Mouse (Mus musculus): ENCODE measurements around the gene Rtl1. TPM values are rescaled to one million over a fixed set of nuclear protein-coding genes. Genes with fewer than 3 reads are reported as not detected.

Gene Rtl1
- total RNA-seq, 2 experiments from 2014 or later: 3.0 to 14.0 TPM

- DNase-seq: no peak
Observed at GRCm38 (mm10) chr12:109582185-109582584, 17.9 kb downstream of the Rtl1 start.

- no peak for DNase-seq
Observed at GRCm38 (mm10) chr12:109572259-109572658, 27.9 kb downstream of the Rtl1 start.

- DNase-seq: no peak
Observed at GRCm38 (mm10) chr12:109560111-109560695, 39.9 kb downstream of the Rtl1 start.

- DNase-seq: no peak
Observed at GRCm38 (mm10) chr12:109558891-109559487, 41.1 kb downstream of the Rtl1 start.

- no peak for DNase-seq
Observed at GRCm38 (mm10) chr12:109558226-109558824, 41.8 kb downstream of the Rtl1 start.

GRCm38 (mm10) chr12:109555837-109556409, 44.2 kb downstream of the Rtl1 start:
- DNase-seq: no peak

GRCm38 (mm10) chr12:109553568-109553967, 46.6 kb downstream of the Rtl1 start:
- DNase-seq: no peak

GRCm38 (mm10) chr12:109552754-109553525, 47.2 kb downstream of the Rtl1 start:
- DNase-seq: no peak

GRCm38 (mm10) chr12:109551771-109552170, 48.4 kb downstream of the Rtl1 start:
- no peak for DNase-seq

- DNase-seq: no peak
Observed at GRCm38 (mm10) chr12:109547085-109547484, 53.0 kb downstream of the Rtl1 start.

- peak; percentile 50 for DNase-seq
Observed at GRCm38 (mm10) chr12:109545875-109546732, 54.0 kb downstream of the Rtl1 start.

GRCm38 (mm10) chr12:109543281-109543923, 56.7 kb downstream of the Rtl1 start:
- no peak for DNase-seq

GRCm38 (mm10) chr12:109542635-109543249, 57.4 kb downstream of the Rtl1 start:
- peak; percentile 67 for DNase-seq

- DNase-seq: peak; percentile 53
Observed at GRCm38 (mm10) chr12:109542011-109542410, 58.1 kb downstream of the Rtl1 start.

GRCm38 (mm10) chr12:109541540-109541899, 58.6 kb downstream of the Rtl1 start:
- DNase-seq: no peak

- peak; percentile 58 for DNase-seq
Observed at GRCm38 (mm10) chr12:109540739-109541539, 59.2 kb downstream of the Rtl1 start.

- DNase-seq: no peak
Observed at GRCm38 (mm10) chr12:109539950-109540349, 60.2 kb downstream of the Rtl1 start.

Data from gastrocnemius, postnatal 10 days (tissue).